20 mouse cellular contexts compared by ENCODE assay signal in the genomic region with DNA sequence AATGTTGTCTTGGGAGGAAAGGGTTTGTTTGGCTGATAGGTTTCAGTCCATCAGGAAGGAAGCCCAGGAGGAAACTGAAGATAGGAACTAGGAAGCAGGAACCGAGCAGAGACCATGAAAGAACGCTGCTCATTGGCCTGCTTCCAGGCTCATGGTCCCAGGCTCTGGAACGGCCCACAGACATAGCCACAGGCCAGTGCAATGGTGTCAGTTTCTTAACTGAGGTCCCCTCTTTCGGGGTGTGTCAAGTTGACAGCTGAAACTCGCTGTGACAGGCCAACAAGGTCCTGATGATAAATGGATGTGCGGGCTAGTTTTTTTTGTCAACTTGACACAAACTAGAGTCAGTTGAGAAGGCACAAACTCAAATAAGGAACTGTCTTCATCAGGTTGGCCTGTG. TPM values are rescaled to one million over a fixed set of nuclear protein-coding genes. Genes with fewer than 3 reads are reported as not detected.
DNase-seq lines count a peak whose midpoint lies in the region; ATAC-seq and TF ChIP-seq lines count a peak whose summit lies in the region.
"Had no signal": no experiment of that assay in that cellular context is flagged by ENCODE, and none has a peak within 500 bp of the region (broad histone marks: within the 10 kb centered on the region; RNA-seq: fewer than 3 reads in every experiment).

No protein-coding gene starts in this region.

- H3K4me2 ChIP-seq in heart, embryonic 12.5 days = no peak overlapping the region
- H3K4me2 ChIP-seq: embryonic facial prominence, embryonic 13.5 days; forebrain, embryonic 12.5 days; heart, embryonic 15.5 days; hindbrain, embryonic 12.5 days had no signal

- H3K4me1 ChIP-seq in heart, embryonic 12.5 days (replicated peaks) = peaks cover 56% of the 10 kb centered on the region
- H3K4me1 ChIP-seq in lung, adult 2 months (ENCODE audit: control insufficient read depth, insufficient read depth, low read length) = peaks cover 8% of the 10 kb centered on the region

- intact Hi-C loops in heart, postnatal 10 days (cut with DNase I) = no loop called here

- no peak for DNase-seq in heart, postnatal 10 days
- DNase-seq in lung, postnatal 14 days = peak; percentile 19
- no peak for DNase-seq in lung, adult 2 months
- peak; percentile 18 for DNase-seq in lung, postnatal 25 days (ENCODE audit: low spot score)
- DNase-seq in adrenal gland, postnatal 14 days = no peak
- DNase-seq: adrenal gland, adult 8-10 months; cerebellum, adult 11 months; cerebellum, adult 9-10 months; cerebellum, postnatal 25 days; gastrocnemius, postnatal 25 days; heart, postnatal 36 days had no signal

- H3K4me3 ChIP-seq in heart, embryonic 12.5 days = no peak overlapping the region
- H3K4me3 ChIP-seq in lung, adult 2 months (replicated peaks; ENCODE audit: extremely low read depth, low read depth, low read length) = no peak overlapping the region
- H3K4me3 ChIP-seq: embryonic facial prominence, embryonic 13.5 days; forebrain, embryonic 12.5 days; heart, embryonic 15.5 days; hindbrain, embryonic 12.5 days had no signal

- no peak for TF ChIP-seq CTCF in lung, adult 2 months (IDR thresholded peaks at IDR 0.05; ENCODE audit: insufficient read depth, low read length)

- TF ChIP-seq POLR2A in lung, adult 2 months (IDR thresholded peaks at IDR 0.05; ENCODE audit: borderline replicate concordance, extremely low read depth, low read depth, low read length) = no peak

- no peak overlapping the region for H3K9ac ChIP-seq in heart, embryonic 12.5 days
- H3K9ac ChIP-seq: embryonic facial prominence, embryonic 13.5 days; forebrain, embryonic 12.5 days; heart, embryonic 15.5 days; hindbrain, embryonic 12.5 days had no signal

- WGBS in heart, embryonic 12.5 days = 60% methylated on average over 6 of the region's 6 CpGs
- whole genome bisulfite sequencing in lung, adult 2 months = 53% methylated on average over 6 of the region's 6 CpGs

- no peak for ATAC-seq in heart, embryonic 12.5 days (ENCODE audit: insufficient number of reproducible peaks, low FRiP score)
- ATAC-seq: forebrain, embryonic 16.5 days; hindbrain, embryonic 16.5 days; inflammation-experienced regulatory T-cells, adult 6 months; intestine, postnatal 0 days had no signal

- H3K27ac ChIP-seq in heart, embryonic 12.5 days (ENCODE audit: poor library complexity, severe bottlenecking) = 0 out of 2 replicates have a peak overlapping the region, but pooled peaks have one; percentile 67
- H3K27ac ChIP-seq: embryonic facial prominence, embryonic 13.5 days; forebrain, embryonic 12.5 days; heart, embryonic 15.5 days; hindbrain, embryonic 12.5 days had no signal

- no peaks in the 10 kb centered on the region for H3K27me3 ChIP-seq in heart, embryonic 12.5 days (replicated peaks)
- H3K27me3 ChIP-seq: embryonic facial prominence, embryonic 13.5 days; forebrain, embryonic 12.5 days; heart, embryonic 15.5 days; hindbrain, embryonic 12.5 days had no signal

- H3K9me3 ChIP-seq in heart, embryonic 12.5 days (replicated peaks) = no peaks in the 10 kb centered on the region; the same call in 1 of the 2 replicates
- H3K9me3 ChIP-seq: embryonic facial prominence, embryonic 13.5 days; forebrain, embryonic 12.5 days; heart, embryonic 15.5 days; hindbrain, embryonic 12.5 days had no signal

- no peaks in the 10 kb centered on the region for H3K36me3 ChIP-seq in heart, embryonic 12.5 days
- H3K36me3 ChIP-seq: embryonic facial prominence, embryonic 13.5 days; forebrain, embryonic 12.5 days; heart, embryonic 15.5 days; hindbrain, embryonic 12.5 days had no signal

RNA-seq across cellular contexts. Expression of a gene that starts 55.9 kb away (rescaled TPM):
- 0.56 and 0.90 TPM in 2 replicates for polyA plus RNA-seq in heart, embryonic 12.5 days (2016; fragmentation: Nextera tagmentation; extraction: Ambion mirVana)
- 10 to 100 TPM; 12.6 to 20.2 TPM for total RNA-seq in heart, postnatal 10 days (2021)
- polyA plus RNA-seq in lung, adult 2 months (2012; rRNA removed) = 21.6 and 30.9 TPM in 2 replicates
- total RNA-seq in adrenal gland, postnatal 14 days (2021) = 16.7 and 18.7 TPM in 2 replicates

Comparison
In these comparisons a context has a peak if more than half of its experiments do, and no peak if none do; other contexts are left out.
1. DNase-seq: peak in lung, postnatal 14 days (single experiment) and lung, postnatal 25 days (single experiment); none in heart, postnatal 10 days (0 of 2), lung, adult 2 months (single experiment) and adrenal gland, postnatal 14 days (single experiment).